Mouse (Mus musculus) left cerebral cortex, postnatal 25 days (tissue): ENCODE data around the gene Ndufv2. TPM values are rescaled to one million over a fixed set of nuclear protein-coding genes. Genes with fewer than 3 reads are reported as not detected.
A peak's percentile ranks its signal among the peaks of the same experiment; 100 is the strongest.
"Not testable (repeated sequence)": the region's sequence is repeated elsewhere in the genome, so short reads cannot be mapped to it uniquely, and the experiment has no call there.

Source experiments
- DNase-seq, 2 experiments: peaks; one replicate each; pipeline ENCODE4 v3.0.0; 2022; ENCODE audit warnings: low spot score in 2 of 2, mixed read lengths in 1 of 2
- intact Hi-C: fragments of 180-260 bp; cut with DNase I; formaldehyde crosslinking; loops from one replicate; pipeline ENCODE4 v1.15.1; 2025
- total RNA-seq, 2 experiments: library from RNA; stranded (reverse); gene quantifications; 2 replicates each; pipeline ENCODE4 v1.2.3; 2021

Ndufv2 gene
- total RNA-seq, 2 experiments from 2014 or later = 232 to 243 TPM

- no peak for DNase-seq
- intact Hi-C loops = no loop called here
These were observed 9.3 kb downstream of the Ndufv2 start for GRCm38 (mm10) chr17:66092065-66092464.

- no peak for DNase-seq
- intact Hi-C loops = no loop called here
These were observed 10.0 kb downstream of the Ndufv2 start for GRCm38 (mm10) chr17:66091392-66091791.

GRCm38 (mm10) chr17:66090251-66090650 is 11.1 kb downstream of the Ndufv2 start:
- intact Hi-C loops = no loop called here
- DNase-seq = no peak

DNA sequence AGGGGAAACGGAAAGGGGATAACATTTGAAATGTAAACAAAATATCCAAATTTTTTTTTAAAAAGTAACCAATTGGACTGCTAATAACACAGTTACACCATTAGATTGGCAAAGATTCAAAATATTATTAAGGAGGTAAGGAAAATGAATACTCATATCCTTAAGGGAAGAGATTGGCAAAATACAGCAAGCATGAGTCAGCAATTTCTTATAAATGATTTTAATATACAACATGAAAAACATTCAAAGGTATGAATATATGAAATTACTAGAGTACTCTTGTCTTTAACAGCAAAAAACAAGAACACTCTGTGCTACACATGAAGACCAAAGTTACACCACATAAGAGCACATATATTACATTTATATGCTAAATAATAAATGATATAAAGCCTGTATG is 16.3 kb downstream of the Ndufv2 start:
- no peak for DNase-seq
- intact Hi-C loops = no loop called here

GRCm38 (mm10) chr17:66084486-66084885 is 16.9 kb downstream of the Ndufv2 start:
- no peak for DNase-seq
- intact Hi-C loops = no loop called here

DNA sequence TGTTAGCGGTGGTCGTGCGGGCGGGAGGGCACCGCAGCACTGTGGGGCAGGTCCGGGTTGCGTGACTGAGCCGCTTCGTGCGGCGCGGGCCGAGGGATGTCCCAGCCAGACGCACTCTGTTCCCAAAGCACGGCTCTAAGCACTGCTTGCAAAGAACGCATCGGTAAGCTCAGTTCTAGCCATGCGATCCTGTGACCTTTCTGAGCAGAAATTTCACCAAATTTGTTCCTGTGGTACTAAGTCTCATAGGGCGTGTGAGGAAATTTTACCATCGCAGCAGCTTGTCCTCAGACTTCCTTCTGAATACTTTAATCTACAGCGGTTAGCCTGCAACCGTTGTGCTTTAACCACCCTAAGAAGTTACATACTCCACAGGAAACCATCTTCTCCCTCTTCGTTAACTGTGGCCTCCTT is 23.9 kb downstream of the Ndufv2 start:
- no peak for DNase-seq
- intact Hi-C loops = loop anchor here (1.0 kb wide), 1 partner anchor 24 kb away; the partner anchor contains the start of gene Ndufv2

- intact Hi-C loops = loop anchor here (1.0 kb wide), 1 partner anchor 24 kb away; the partner anchor contains the start of gene Ndufv2
- peak; percentile 97 to 98 for DNase-seq
These were observed 24.4 kb downstream of the Ndufv2 start, which contains the start of gene Ankrd12 for GRCm38 (mm10) chr17:66076934-66077333. Gene Ankrd12 (minus strand): TSS chr17:66077089.

DNA sequence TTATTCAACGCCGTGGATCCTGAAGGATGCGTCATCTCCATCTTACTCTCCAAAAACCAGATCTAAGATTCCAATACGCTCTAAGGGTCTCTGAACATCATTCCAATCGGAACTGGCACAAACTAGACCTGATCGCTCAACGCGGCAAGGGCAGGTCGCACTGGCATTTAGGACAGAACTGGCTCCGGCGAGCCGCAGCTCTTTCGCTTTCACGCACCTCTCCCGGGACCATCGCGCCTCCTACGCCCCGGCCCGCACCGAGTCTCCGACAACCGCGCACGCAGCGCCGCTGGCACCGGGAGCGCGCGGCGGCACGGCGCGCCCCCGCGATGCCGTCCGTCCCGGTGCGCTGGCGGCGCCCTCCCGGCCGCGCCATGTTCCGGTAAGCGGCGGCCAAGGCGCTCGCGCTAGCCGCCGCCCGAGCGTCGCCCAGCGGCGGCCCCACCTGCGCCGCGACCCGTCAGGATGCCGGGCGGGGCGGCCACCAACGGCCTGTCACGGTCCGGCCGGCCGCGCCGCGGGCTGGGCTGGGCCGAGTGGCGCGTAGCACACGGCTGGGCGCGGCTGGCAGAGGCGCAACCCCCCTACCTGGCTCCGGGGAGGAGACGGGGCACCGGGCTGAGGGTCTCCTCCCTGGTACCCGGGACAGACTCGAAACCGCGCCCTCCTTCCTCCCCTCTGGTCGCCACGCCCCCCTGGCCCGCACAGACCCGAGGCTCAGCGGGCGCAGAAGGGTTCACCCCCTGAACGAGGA is 25.0 kb downstream of the Ndufv2 start:
- peak; percentile 49 to 62 for DNase-seq
- intact Hi-C loops = no loop called here

DNA sequence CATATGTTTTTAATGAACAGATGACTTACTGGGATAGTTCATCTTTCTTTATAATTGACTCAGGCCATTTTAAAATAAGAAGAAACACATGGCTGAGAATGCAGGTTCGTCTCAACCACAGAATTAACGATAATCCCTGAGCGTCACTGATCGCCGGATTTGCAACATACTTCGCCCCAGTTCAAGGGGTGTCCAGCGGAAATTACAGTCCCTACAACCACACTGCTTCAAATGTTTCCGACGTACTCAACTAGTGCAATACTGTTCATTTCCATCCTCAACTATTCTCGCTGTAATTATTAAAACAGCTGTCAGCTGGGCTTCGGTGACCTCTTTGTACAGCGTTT is 25.6 kb downstream of the Ndufv2 start:
- DNase-seq = peak in 1 of 2 experiments; percentile 14
- intact Hi-C loops = no loop called here

- intact Hi-C loops = no loop called here
These were observed 27.4 kb downstream of the Ndufv2 start for GRCm38 (mm10) chr17:66073971-66074370.

DNA sequence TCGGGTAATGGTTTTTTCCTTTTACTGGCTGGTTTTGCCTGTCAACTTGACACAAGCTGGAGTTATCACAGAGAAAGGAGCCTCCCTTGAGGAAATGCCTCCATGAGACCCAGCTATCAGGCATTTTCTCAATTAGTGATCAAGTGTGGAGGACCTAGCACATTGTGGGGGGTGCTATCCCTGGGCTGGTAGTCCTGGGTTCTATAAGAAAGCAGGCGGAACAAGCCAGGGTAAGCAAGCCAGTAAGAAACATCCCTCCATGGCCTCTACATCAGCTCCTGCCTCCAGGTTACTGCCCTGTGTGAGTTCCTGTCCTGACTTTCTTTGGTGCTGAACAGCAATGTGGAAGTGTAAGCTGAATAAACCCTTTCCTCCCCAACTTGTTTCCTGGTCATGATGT is 32.3 kb downstream of the Ndufv2 start:
- intact Hi-C loops = not testable (repeated sequence)

More at GRCm38 (mm10) chr17:66073971-66074370, 27.4 kb downstream of the Ndufv2 start:
- DNase-seq = no peak

DNA sequence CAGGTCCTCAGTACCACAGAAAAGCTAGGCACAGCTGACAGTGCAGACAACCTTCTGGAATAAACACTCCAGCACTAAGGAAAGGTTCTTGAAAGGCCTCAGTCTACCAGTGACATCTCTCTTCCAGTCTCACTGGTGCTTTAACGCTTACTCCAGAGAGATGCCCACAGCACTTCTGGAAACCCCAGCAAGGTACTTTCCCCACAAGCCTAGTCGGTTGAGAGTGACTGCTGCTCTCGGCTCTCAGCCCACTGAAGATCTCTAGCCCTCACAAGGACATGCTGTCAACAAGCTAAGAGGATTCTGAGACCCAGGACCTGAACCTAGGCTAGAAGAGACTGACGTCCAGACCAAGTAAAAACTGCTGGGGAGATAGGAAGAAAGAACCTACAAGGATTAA is 36.2 kb downstream of the Ndufv2 start:
- intact Hi-C loops = no loop called here
- DNase-seq = no peak

More for the DNA sequence above, 32.3 kb downstream of the Ndufv2 start:
- DNase-seq = not testable (repeated sequence)

DNA sequence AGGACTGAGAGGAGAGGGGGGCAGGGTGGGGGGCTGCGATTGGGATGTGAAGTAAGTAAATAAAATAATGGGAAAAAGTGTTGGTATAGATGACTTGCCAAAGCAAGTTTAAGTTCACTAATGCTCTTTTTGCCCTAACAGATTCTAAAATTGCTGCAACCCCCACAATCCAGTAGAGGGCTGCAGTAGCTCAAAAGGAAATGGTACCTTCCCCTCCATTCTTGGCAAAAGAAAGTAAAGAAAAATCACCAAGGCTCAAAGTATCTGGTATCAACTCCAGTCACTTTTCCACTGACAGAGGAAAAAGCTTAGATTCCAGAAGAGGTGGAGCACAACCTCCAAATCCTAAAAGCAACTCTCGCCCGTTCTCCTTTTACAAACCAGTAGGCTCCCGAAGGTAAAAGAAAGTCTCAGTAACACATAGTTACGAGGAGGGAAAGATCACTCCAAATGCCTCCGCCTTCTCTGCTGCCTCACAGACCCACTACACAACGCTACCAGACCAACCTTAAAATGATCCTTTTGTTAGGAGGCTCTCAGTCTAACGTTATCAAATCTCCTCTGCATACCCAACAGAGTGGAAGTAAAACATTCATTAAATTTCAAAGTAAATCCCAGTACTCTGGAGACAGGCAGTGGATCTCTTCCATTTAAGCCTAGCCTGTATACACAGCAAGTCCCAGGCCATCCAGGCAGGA is 40.0 kb downstream of the Ndufv2 start:
- no peak for DNase-seq
- intact Hi-C loops = no loop called here

DNA sequence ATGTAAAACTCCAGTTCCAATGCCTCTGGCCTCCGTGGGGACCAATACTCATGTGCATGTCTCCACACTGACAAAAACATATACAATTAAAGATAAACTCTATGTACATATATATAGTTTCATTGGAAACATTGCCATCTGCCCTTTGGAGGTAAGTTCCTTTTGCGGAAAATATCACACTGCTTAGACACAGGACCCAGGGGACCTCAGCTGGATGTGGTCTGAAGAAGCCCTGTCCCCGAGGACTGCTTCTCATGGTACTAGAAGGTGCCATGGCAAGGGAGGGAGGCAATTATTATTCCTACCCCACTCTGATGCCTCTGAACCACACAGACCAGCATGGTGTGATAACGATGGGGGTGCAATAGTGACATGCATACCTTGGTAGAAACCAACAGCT is 43.2 kb downstream of the Ndufv2 start:
- intact Hi-C loops = no loop called here
- DNase-seq = no peak

DNA sequence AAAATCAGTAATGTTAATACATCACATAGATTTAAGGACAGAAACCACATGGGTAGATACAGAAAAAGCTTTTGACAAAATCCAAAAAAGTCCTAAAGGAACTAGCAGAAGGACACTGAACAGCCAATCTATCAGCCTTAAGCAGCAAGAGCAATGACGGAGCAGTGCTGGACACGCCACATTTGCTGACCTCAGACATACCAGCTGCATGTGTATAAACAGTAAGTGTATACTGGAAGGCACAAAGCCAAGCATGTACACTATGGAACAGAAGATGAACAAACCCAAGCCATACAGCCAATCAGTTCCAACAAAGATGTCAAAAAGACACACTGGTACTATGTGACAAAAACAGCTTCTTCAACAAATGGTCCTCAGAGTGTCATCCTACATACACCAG is 44.2 kb downstream of the Ndufv2 start:
- intact Hi-C loops = no loop called here

DNA sequence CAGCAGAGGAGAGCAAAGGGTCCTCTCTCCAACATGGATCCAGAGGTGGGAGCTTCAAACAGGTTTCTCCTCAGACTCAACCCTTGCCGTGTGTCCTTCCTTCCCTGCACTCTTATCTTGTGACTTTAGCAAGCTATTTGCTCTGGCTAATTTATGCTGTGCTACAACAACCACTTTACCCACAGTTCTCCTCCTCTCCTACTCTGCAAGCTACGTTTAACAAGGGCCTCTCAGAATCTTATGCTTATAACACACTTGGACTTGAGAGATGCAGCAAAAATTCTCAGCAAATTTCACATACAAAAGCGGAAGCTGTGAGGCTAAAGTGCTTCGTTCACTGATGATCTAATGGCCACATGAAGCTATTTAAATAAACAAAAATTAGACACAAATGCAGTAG is 48.0 kb downstream of the Ndufv2 start:
- DNase-seq = no peak

More for the DNA sequence above, 44.2 kb downstream of the Ndufv2 start:
- no peak for DNase-seq

DNA sequence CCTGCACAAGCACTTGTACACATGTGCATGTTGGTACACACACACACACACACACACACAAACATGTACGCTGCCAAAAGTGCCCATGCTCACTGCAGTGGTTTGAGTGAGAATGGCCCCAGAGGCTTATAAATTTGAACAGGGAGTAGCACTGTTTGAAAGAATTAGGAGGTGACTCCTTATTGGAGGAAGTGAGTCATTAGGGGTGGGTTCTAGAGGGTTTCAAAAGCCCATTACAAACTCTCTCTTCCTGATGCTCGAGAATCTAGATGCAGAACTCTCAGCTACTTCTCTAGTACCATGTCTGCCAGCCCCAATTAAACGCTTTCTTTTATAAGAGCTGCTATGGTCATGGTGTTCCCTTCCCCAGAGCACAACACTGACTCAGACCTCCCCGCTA is 52.6 kb downstream of the Ndufv2 start:
- intact Hi-C loops = no loop called here
- no peak for DNase-seq

More for the DNA sequence above, 48.0 kb downstream of the Ndufv2 start:
- intact Hi-C loops = no loop called here

- DNase-seq = no peak
- intact Hi-C loops = no loop called here
These were observed 53.2 kb downstream of the Ndufv2 start for GRCm38 (mm10) chr17:66048199-66048598.

- intact Hi-C loops = not testable (repeated sequence)
These were observed 57.7 kb downstream of the Ndufv2 start for GRCm38 (mm10) chr17:66043679-66044078.

DNA sequence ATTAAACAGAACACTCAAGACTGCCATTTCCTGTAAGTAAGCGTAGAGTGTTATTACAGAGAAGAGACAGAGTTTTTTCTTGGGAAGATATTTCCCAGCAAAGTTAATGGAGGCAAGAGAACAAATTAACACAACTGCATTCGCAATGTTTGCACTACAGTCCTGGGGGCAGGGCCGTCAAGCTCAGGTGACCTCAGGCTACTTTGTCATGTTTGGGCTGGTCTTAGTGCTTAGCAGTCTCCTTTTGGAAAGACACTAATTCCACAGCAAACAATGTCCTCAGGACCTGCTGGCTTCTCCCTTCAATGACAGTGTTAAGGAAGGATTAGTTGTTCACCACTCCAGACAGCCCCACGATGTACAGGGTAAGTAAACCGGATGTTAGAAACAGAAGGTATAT is 60.3 kb downstream of the Ndufv2 start:
- DNase-seq = no peak
- intact Hi-C loops = no loop called here

More at GRCm38 (mm10) chr17:66043679-66044078, 57.7 kb downstream of the Ndufv2 start:
- DNase-seq = not testable (repeated sequence)

DNA sequence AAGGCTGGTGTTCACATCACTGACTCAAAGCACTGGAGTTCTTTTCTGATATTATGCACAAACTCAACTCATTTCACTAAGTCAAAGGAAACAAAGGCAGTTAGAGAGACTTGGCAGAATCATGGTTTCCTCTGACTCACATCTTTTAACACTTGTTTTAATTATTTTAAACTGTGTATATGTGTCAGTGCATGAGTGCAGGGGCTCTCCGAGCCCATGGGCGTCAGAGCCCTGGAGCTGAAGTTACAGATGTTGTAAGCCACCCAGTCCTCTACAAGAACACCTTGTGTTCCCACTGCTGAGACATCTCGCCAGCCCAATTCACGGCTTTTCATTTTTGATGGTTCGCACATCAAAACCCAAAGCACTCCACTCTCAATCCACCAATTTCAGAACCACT is 68.1 kb downstream of the Ndufv2 start:
- intact Hi-C loops = no loop called here
- DNase-seq = peak in 1 of 2 experiments; percentile 45
